In genomic region chr2:103483289-103483985, GRCm38 (mm10) we compare ENCODE assay signal across 8 mouse cellular contexts. TPM values are rescaled to one million over a fixed set of nuclear protein-coding genes. Genes with fewer than 3 reads are reported as not detected.
A peak's percentile ranks its signal among the peaks of the same experiment; 100 is the strongest.
DNase-seq lines count a peak whose midpoint lies in the region; ATAC-seq lines count a peak whose summit lies in the region.

No protein-coding gene starts in this region.

- peaks cover 16% of the 10 kb centered on the region for H3K4me1 ChIP-seq in lung, embryonic 16.5 days (replicated peaks; ENCODE audit: control insufficient read depth, insufficient read depth, low read length)
- H3K4me1 ChIP-seq in forebrain, embryonic 10.5 days: peaks cover 28% of the 10 kb centered on the region
- H3K4me1 ChIP-seq in liver, embryonic 11.5 days (replicated peaks; ENCODE audit: control insufficient read depth, insufficient read depth, low read length): peaks cover 43% of the 10 kb centered on the region
- peaks cover 22% of the 10 kb centered on the region for H3K4me1 ChIP-seq in stomach, embryonic 16.5 days (ENCODE audit: control insufficient read depth, insufficient read depth, low read length)

- no peaks in the 10 kb centered on the region for H3K36me3 ChIP-seq in lung, embryonic 16.5 days (ENCODE audit: control insufficient read depth, insufficient read depth, low read length)
- no peaks in the 10 kb centered on the region for H3K36me3 ChIP-seq in forebrain, embryonic 10.5 days (replicated peaks)
- H3K36me3 ChIP-seq in liver, embryonic 11.5 days (ENCODE audit: control insufficient read depth, insufficient read depth, low read length): no peaks in the 10 kb centered on the region
- no peaks in the 10 kb centered on the region for H3K36me3 ChIP-seq in stomach, embryonic 16.5 days (ENCODE audit: control insufficient read depth, insufficient read depth, low read length)

- no peak for DNase-seq in lung, postnatal 4 days
- DNase-seq in forebrain, embryonic 10.5 days (ENCODE audit: extremely low spot score, low spot score): no peak
- DNase-seq in liver, embryonic 11.5 days (ENCODE audit: low spot score): no peak
- DNase-seq in kidney, postnatal 14 days: no peak
- DNase-seq in urinary bladder, postnatal 4 days (ENCODE audit: low spot score in 2 of 2): no peak

- H3K27me3 ChIP-seq in lung, embryonic 16.5 days (ENCODE audit: control insufficient read depth, insufficient read depth, low read depth, low read length): no peaks in the 10 kb centered on the region
- H3K27me3 ChIP-seq in forebrain, embryonic 10.5 days (ENCODE audit: poor library complexity, severe bottlenecking): no peaks in the 10 kb centered on the region
- no peaks in the 10 kb centered on the region for H3K27me3 ChIP-seq in liver, embryonic 11.5 days (replicated peaks; ENCODE audit: control insufficient read depth, insufficient read depth, low read length)
- no peaks in the 10 kb centered on the region for H3K27me3 ChIP-seq in stomach, embryonic 16.5 days (ENCODE audit: control insufficient read depth, insufficient read depth, low read length)

- H3K9me3 ChIP-seq in lung, embryonic 16.5 days (ENCODE audit: control insufficient read depth, low read length): no peaks in the 10 kb centered on the region
- no peaks in the 10 kb centered on the region for H3K9me3 ChIP-seq in forebrain, embryonic 10.5 days
- no peaks in the 10 kb centered on the region for H3K9me3 ChIP-seq in liver, embryonic 11.5 days (ENCODE audit: control insufficient read depth, low read length)
- no peaks in the 10 kb centered on the region for H3K9me3 ChIP-seq in stomach, embryonic 16.5 days (replicated peaks; ENCODE audit: control insufficient read depth, low read length)

- 43% methylated on average over 7 of the region's 7 CpGs for WGBS in lung, embryonic 16.5 days
- WGBS in forebrain, embryonic 10.5 days: 89% methylated on average over 7 of the region's 7 CpGs
- WGBS in liver, embryonic 11.5 days: 46% methylated on average over 7 of the region's 7 CpGs
- WGBS in stomach, embryonic 16.5 days: 56% methylated on average over 7 of the region's 7 CpGs

- ATAC-seq in lung, embryonic 16.5 days (ENCODE audit: low read depth): no peak
- no peak for ATAC-seq in liver, embryonic 11.5 days (replicated peaks; ENCODE audit: low FRiP score)
- ATAC-seq in stomach, embryonic 16.5 days (ENCODE audit: insufficient read depth, low FRiP score): no peak
- ATAC-seq in erythroid progenitor cell, adult 5-6 weeks (replicated peaks; ENCODE audit: low FRiP score, poor library complexity, severe bottlenecking): no peak

- H3K4me2 ChIP-seq in lung, embryonic 16.5 days (ENCODE audit: low read depth, low read length): peak overlapping the region; percentile 67
- peak overlapping the region; percentile 82 for H3K4me2 ChIP-seq in liver, embryonic 11.5 days
- peak overlapping the region; percentile 89 for H3K4me2 ChIP-seq in stomach, embryonic 16.5 days (ENCODE audit: low read depth, low read length)

- H3K9ac ChIP-seq in lung, embryonic 16.5 days (ENCODE audit: low read length): no peak overlapping the region
- H3K9ac ChIP-seq in liver, embryonic 11.5 days (ENCODE audit: low read depth, low read length): peak overlapping the region; percentile 91
- H3K9ac ChIP-seq in stomach, embryonic 16.5 days (ENCODE audit: low read length): 0 out of 2 replicates have a peak overlapping the region, but pooled peaks have one; percentile 10

- H3K27ac ChIP-seq in lung, embryonic 16.5 days (ENCODE audit: low read length): no peak overlapping the region
- H3K27ac ChIP-seq in forebrain, embryonic 10.5 days: no peak overlapping the region
- H3K27ac ChIP-seq in liver, embryonic 11.5 days (ENCODE audit: low read depth, low read length): peak overlapping the region; percentile 96
- no peak overlapping the region for H3K27ac ChIP-seq in stomach, embryonic 16.5 days (ENCODE audit: low read length)

- peak overlapping the region; percentile 74 for H3K4me3 ChIP-seq in lung, embryonic 16.5 days (ENCODE audit: low read length)
- peak overlapping the region; percentile 91 for H3K4me3 ChIP-seq in forebrain, embryonic 10.5 days
- H3K4me3 ChIP-seq in liver, embryonic 11.5 days (ENCODE audit: low read depth, low read length): peak overlapping the region; percentile 93
- peak overlapping the region; percentile 78 for H3K4me3 ChIP-seq in stomach, embryonic 16.5 days (replicated peaks; ENCODE audit: low read length)

RNA-seq across cellular contexts. Expression of gene Cat, which starts 1.5 kb away (rescaled TPM):
- 109 and 112 TPM in 2 replicates for polyA plus RNA-seq in lung, embryonic 16.5 days (2015; fragmentation: Nextera tagmentation; extraction: Ambion mirVana)
- 96.7 and 98.2 TPM in 2 replicates for polyA plus RNA-seq in forebrain, embryonic 10.5 days (2016; fragmentation: Nextera tagmentation; extraction: Ambion mirVana)
- polyA plus RNA-seq in liver, embryonic 11.5 days (2014; fragmentation: Nextera tagmentation; extraction: Ambion mirVana): 145 and 166 TPM in 2 replicates
- polyA plus RNA-seq in stomach, embryonic 16.5 days (2015; fragmentation: Nextera tagmentation; extraction: Ambion mirVana): 118 TPM in 2 replicates
- 137 and 155 TPM in 2 replicates for total RNA-seq in erythroid progenitor cell, adult 5-6 weeks (2015; ENCODE audit: low replicate concordance)
- 40.8 and 55.7 TPM in 2 replicates for total RNA-seq in erythroid progenitor cell, adult 5-6 weeks (2017; ENCODE audit: low replicate concordance)
